ENCODE assay signal across 1 mouse cellular context in the genomic region with DNA sequence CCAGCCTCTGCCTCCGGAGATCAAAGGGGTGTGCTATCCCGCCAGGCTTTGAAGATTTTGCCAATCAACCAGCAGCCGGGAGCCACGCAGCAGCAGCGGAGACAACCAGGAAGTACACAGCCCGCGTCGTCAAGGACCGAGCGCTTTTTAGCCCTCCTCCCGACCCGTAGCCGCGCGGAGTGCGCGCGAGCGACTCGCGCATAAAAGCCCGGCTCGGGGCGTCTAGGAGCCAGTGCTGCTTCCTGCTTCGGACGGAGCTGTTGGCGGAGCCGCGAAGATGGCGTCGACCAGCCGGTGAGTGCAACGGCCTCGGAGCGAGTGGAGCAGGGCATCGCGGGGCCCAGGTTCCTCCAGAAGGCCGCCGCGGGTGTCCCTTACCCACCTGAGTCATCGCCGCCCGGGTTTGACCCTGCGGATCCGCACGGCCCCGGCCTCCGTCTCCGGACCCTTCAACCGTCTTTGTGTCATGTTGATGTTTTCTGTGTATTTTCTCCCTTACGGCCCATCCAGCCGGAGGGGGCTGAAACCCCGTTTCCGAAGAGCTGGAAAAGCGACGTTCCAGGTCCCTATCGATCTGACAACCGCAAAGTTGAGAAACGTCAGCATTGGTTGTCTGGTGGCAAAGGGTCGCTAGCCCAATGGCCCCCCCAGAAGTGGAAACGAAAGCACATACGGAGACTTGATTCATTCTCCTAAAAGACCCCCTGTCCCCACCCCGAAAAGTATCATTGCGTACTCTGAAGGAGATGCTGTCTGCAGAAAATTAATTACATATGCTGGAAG.
TF ChIP-seq lines count a peak whose summit lies in the region.

TSS of gene Gtf2b (plus strand) at position 51 of the 783 bp plus-strand sequence.

TF ChIP-seq in MEL, 35 proteins besides CTCF, POLR2A, EP300 and RAD21 (continued from another document):
- TF ChIP-seq MYC (IDR thresholded peaks at IDR 0.05; ENCODE audit: low read depth, low read length), result 0 out of 2 replicates have a peak, but pooled peaks have one; percentile 61
- peak; percentile 96; the same call in 1 of the 2 replicates for TF ChIP-seq E2F4 (IDR thresholded peaks at IDR 0.05; ENCODE audit: borderline replicate concordance, low read depth, low read length)
- TF ChIP-seq ETS1 (IDR thresholded peaks at IDR 0.05; ENCODE audit: low read depth, low read length), result peak; percentile 84
- TF ChIP-seq KAT2A (conservative IDR thresholded peaks at IDR 0.05; ENCODE audit: low read depth, low read length), result peak; percentile 73
- peak; percentile 77 for TF ChIP-seq NRF1 (IDR thresholded peaks at IDR 0.05; ENCODE audit: insufficient read depth, low read depth, low read length, poor library complexity, severe bottlenecking)
TF ChIP-seq in MEL: peak in this region for 17.
